Mouse (Mus musculus) mouse trophoblast stem cell (cell line): ENCODE results near the gene Lingo2.

Experiments used
- in situ Hi-C, 2 experiments: fragments of 300-500 bp; cut with MseI, MboI; formaldehyde crosslinking; loops; 2 replicates in 1 of 2; 3 replicates in 1 of 2; pipeline ENCODE4 v1.15.1; 2025

Gene Lingo2

GRCm38 (mm10) chr4:36560997-36561396 is 390.6 kb downstream of the Lingo2 start:
- in situ Hi-C loops: no loop called here

GRCm38 (mm10) chr4:36540664-36541360 is 410.7 kb downstream of the Lingo2 start:
- in situ Hi-C loops: no loop called here

- in situ Hi-C loops: no loop called here
Observed at GRCm38 (mm10) chr4:36533895-36534294, 417.7 kb downstream of the Lingo2 start.

- in situ Hi-C loops: no loop called here
Observed at GRCm38 (mm10) chr4:36490255-36490654, 461.3 kb downstream of the Lingo2 start.

GRCm38 (mm10) chr4:36435211-36435610 is 516.3 kb downstream of the Lingo2 start:
- in situ Hi-C loops: no loop called here

- in situ Hi-C loops: no loop called here
Observed at GRCm38 (mm10) chr4:36426192-36426591, 525.4 kb downstream of the Lingo2 start.

- in situ Hi-C loops: no loop called here
Observed at GRCm38 (mm10) chr4:36407350-36407749, 544.2 kb downstream of the Lingo2 start.

- in situ Hi-C loops: no loop called here
Observed at GRCm38 (mm10) chr4:36368925-36369324, 582.6 kb downstream of the Lingo2 start.

- in situ Hi-C loops: no loop called here
Observed at GRCm38 (mm10) chr4:36354401-36354800, 597.1 kb downstream of the Lingo2 start.

- in situ Hi-C loops: no loop called here
Observed at GRCm38 (mm10) chr4:36331741-36332140, 619.8 kb downstream of the Lingo2 start.

GRCm38 (mm10) chr4:36325603-36326002 is 625.9 kb downstream of the Lingo2 start:
- in situ Hi-C loops: no loop called here

- in situ Hi-C loops: no loop called here
Observed at GRCm38 (mm10) chr4:36313067-36313466, 638.5 kb downstream of the Lingo2 start.

- in situ Hi-C loops: no loop called here
Observed at GRCm38 (mm10) chr4:36311431-36311830, 640.1 kb downstream of the Lingo2 start.

- in situ Hi-C loops: no loop called here
Observed at GRCm38 (mm10) chr4:36305228-36305627, 646.3 kb downstream of the Lingo2 start.

- in situ Hi-C loops: no loop called here
Observed at GRCm38 (mm10) chr4:36289701-36290053, 661.9 kb downstream of the Lingo2 start.

- in situ Hi-C loops: no loop called here
Observed at GRCm38 (mm10) chr4:36288813-36289700, 662.5 kb downstream of the Lingo2 start.

GRCm38 (mm10) chr4:36262436-36263169 is 688.9 kb downstream of the Lingo2 start:
- in situ Hi-C loops: no loop called here

GRCm38 (mm10) chr4:36186231-36186922 is 765.2 kb downstream of the Lingo2 start:
- in situ Hi-C loops: no loop called here

GRCm38 (mm10) chr4:36183643-36184042 is 767.9 kb downstream of the Lingo2 start:
- in situ Hi-C loops: no loop called here

- in situ Hi-C loops: no loop called here
Observed at GRCm38 (mm10) chr4:36170099-36170498, 781.4 kb downstream of the Lingo2 start.

- in situ Hi-C loops: no loop called here
Observed at GRCm38 (mm10) chr4:36131341-36131740, 820.2 kb downstream of the Lingo2 start.

GRCm38 (mm10) chr4:36095482-36095881 is 856.1 kb downstream of the Lingo2 start:
- in situ Hi-C loops: no loop called here
